Mouse (Mus musculus): ENCODE measurements around the gene Serpinb1a.

- TF ChIP-seq CTCF (IDR thresholded peaks at IDR 0.05; ENCODE audit: borderline replicate concordance, insufficient read depth, low read length): no peak
- peak; percentile 62 for TF ChIP-seq POLR2A (IDR thresholded peaks at IDR 0.05; ENCODE audit: low read depth, low read length)
These were observed at the start of gene Serpinb1a for GRCm38 (mm10) chr13:32850668-32851404.

Measured in embryonic fibroblast, embryonic 13.5 days (primary cell).